Mouse (Mus musculus): ENCODE measurements at regions not wholly inside any gene's neighbourhood (a gene's known extent, or its start where the extent isn't known, plus 50 kb on each side); places are given as distances from the start of the nearest gene placed in this dataset.
A peak's percentile ranks its signal among the peaks of the same experiment; 100 is the strongest.
"Not testable (repeated sequence)": the region's sequence is repeated elsewhere in the genome, so short reads cannot be mapped to it uniquely, and the experiment has no call there.

- WGBS: 75% methylated on average over 8 of the region's 8 CpGs
- no peaks in the 10 kb centered on the region; the same call in 1 of the 2 replicates for H3K9me3 ChIP-seq (ENCODE audit: low read depth, low read length)
- no peak overlapping the region for H3K4me2 ChIP-seq
- H3K27me3 ChIP-seq (ENCODE audit: insufficient read depth, low read length): no peaks in the 10 kb centered on the region
- no peak for TF ChIP-seq CTCF (IDR thresholded peaks at IDR 0.05; ENCODE audit: low read depth)
- H3K4me1 ChIP-seq (ENCODE audit: insufficient read depth): no peaks in the 10 kb centered on the region
- DNase-seq (no peak), ATAC-seq (ENCODE audit: insufficient read depth) (no peak)
- H3K9ac ChIP-seq: no peak overlapping the region
- H3K27ac ChIP-seq (ENCODE audit: low read depth): no peak overlapping the region
- H3K4me3 ChIP-seq (ENCODE audit: low read depth, low read length): no peak overlapping the region
- H3K36me3 ChIP-seq (ENCODE audit: insufficient read depth): no peaks in the 10 kb centered on the region
Observed at GRCm38 (mm10) chr6:37748296-37748980, 122.2 kb upstream of the Trim24 start.

GRCm38 (mm10) chr6:37749016-37749415 lies 121.6 kb upstream of the Trim24 start:
- H3K4me3 ChIP-seq (ENCODE audit: low read depth, low read length): no peak overlapping the region
- DNase-seq (no peak), ATAC-seq (ENCODE audit: insufficient read depth) (no peak)
- H3K27ac ChIP-seq (ENCODE audit: low read depth): no peak overlapping the region
- TF ChIP-seq CTCF (IDR thresholded peaks at IDR 0.05; ENCODE audit: low read depth): no peak
- H3K27me3 ChIP-seq (ENCODE audit: insufficient read depth, low read length): no peaks in the 10 kb centered on the region
- H3K9me3 ChIP-seq (ENCODE audit: low read depth, low read length): no peaks in the 10 kb centered on the region; the same call in 1 of the 2 replicates
- H3K4me1 ChIP-seq (ENCODE audit: insufficient read depth): no peaks in the 10 kb centered on the region
- H3K36me3 ChIP-seq (ENCODE audit: insufficient read depth): no peaks in the 10 kb centered on the region
- no peak overlapping the region for H3K4me2 ChIP-seq
- no peak overlapping the region for H3K9ac ChIP-seq
- 85% methylated on average over 5 of the region's 5 CpGs for WGBS

GRCm38 (mm10) chr6:37750271-37750670 lies 120.3 kb upstream of the Trim24 start:
- no peak overlapping the region for H3K4me3 ChIP-seq (ENCODE audit: low read depth, low read length)
- H3K9me3 ChIP-seq (ENCODE audit: low read depth, low read length): no peaks in the 10 kb centered on the region; the same call in 1 of the 2 replicates
- no peak overlapping the region for H3K9ac ChIP-seq
- no peaks in the 10 kb centered on the region for H3K4me1 ChIP-seq (ENCODE audit: insufficient read depth)
- H3K27me3 ChIP-seq (ENCODE audit: insufficient read depth, low read length): no peaks in the 10 kb centered on the region
- H3K27ac ChIP-seq (ENCODE audit: low read depth): no peak overlapping the region
- no peaks in the 10 kb centered on the region for H3K36me3 ChIP-seq (ENCODE audit: insufficient read depth)
- H3K4me2 ChIP-seq: no peak overlapping the region
- WGBS: 88% methylated on average over 3 of the region's 3 CpGs
- no peak for ATAC-seq (ENCODE audit: insufficient read depth)
- no peak for TF ChIP-seq CTCF (IDR thresholded peaks at IDR 0.05; ENCODE audit: low read depth)
- DNase-seq: no peak

- Histone ChIP-seq H3K27me3 (ENCODE audit: insufficient read depth, low read length) (no peaks in the 10 kb centered on the region), H3K9ac (no peak overlapping the region), H3K4me2 (no peak overlapping the region), H3K9me3 (ENCODE audit: low read depth, low read length) (no peaks in the 10 kb centered on the region), H3K27ac (ENCODE audit: low read depth) (no peak overlapping the region), H3K4me1 (ENCODE audit: insufficient read depth) (no peaks in the 10 kb centered on the region), H3K36me3 (ENCODE audit: insufficient read depth) (no peaks in the 10 kb centered on the region), H3K4me3 (ENCODE audit: low read depth, low read length) (no peak overlapping the region)
- ATAC-seq (ENCODE audit: insufficient read depth): no peak
- no peak for TF ChIP-seq CTCF (IDR thresholded peaks at IDR 0.05; ENCODE audit: low read depth)
- no peak for DNase-seq
Observed at GRCm38 (mm10) chr6:37751701-37752100, 118.9 kb upstream of the Trim24 start.

- H3K9me3 ChIP-seq (ENCODE audit: low read depth, low read length); H3K27me3 ChIP-seq (ENCODE audit: insufficient read depth, low read length); H3K9ac ChIP-seq; H3K4me3 ChIP-seq (ENCODE audit: low read depth, low read length); H3K36me3 ChIP-seq (ENCODE audit: insufficient read depth); ATAC-seq (ENCODE audit: insufficient read depth); H3K4me1 ChIP-seq (ENCODE audit: insufficient read depth); DNase-seq; H3K27ac ChIP-seq (ENCODE audit: low read depth); H3K4me2 ChIP-seq: not testable (repeated sequence)
- WGBS: 91% methylated on average over 4 of the region's 5 CpGs
Observed at GRCm38 (mm10) chr6:37761003-37761402, 109.6 kb upstream of the Trim24 start.

GRCm38 (mm10) chr6:37763036-37763435 lies 107.6 kb upstream of the Trim24 start:
- 50% methylated on average over 2 of the region's 2 CpGs for WGBS

GRCm38 (mm10) chr6:37767690-37768089 lies 102.9 kb upstream of the Trim24 start:
- Histone ChIP-seq H3K9me3 (ENCODE audit: low read depth, low read length) (no peaks in the 10 kb centered on the region), H3K4me3 (ENCODE audit: low read depth, low read length) (no peak overlapping the region)
- TF ChIP-seq CTCF (IDR thresholded peaks at IDR 0.05; ENCODE audit: low read depth): no peak

More at GRCm38 (mm10) chr6:37763036-37763435, 107.6 kb upstream of the Trim24 start:
- Histone ChIP-seq H3K9ac (no peak overlapping the region), H3K4me2 (no peak overlapping the region), H3K27ac (ENCODE audit: low read depth) (no peak overlapping the region), H3K4me1 (ENCODE audit: insufficient read depth) (no peaks in the 10 kb centered on the region), H3K27me3 (ENCODE audit: insufficient read depth, low read length) (no peaks in the 10 kb centered on the region), H3K36me3 (ENCODE audit: insufficient read depth) (no peaks in the 10 kb centered on the region), H3K9me3 (ENCODE audit: low read depth, low read length) (no peaks in the 10 kb centered on the region; the same call in 1 of the 2 replicates), H3K4me3 (ENCODE audit: low read depth, low read length) (no peak overlapping the region)
- DNase-seq (peak; percentile 19), ATAC-seq (ENCODE audit: insufficient read depth) (no peak)
- no peak for TF ChIP-seq CTCF (IDR thresholded peaks at IDR 0.05; ENCODE audit: low read depth)

More at GRCm38 (mm10) chr6:37767690-37768089, 102.9 kb upstream of the Trim24 start:
- no peak overlapping the region for H3K4me2 ChIP-seq
- no peaks in the 10 kb centered on the region for H3K4me1 ChIP-seq (ENCODE audit: insufficient read depth)
- no peak overlapping the region for H3K9ac ChIP-seq
- H3K27me3 ChIP-seq (ENCODE audit: insufficient read depth, low read length): no peaks in the 10 kb centered on the region
- no peaks in the 10 kb centered on the region for H3K36me3 ChIP-seq (ENCODE audit: insufficient read depth)
- no peak for ATAC-seq (ENCODE audit: insufficient read depth)
- no peak overlapping the region for H3K27ac ChIP-seq (ENCODE audit: low read depth)
- no peak for DNase-seq

Measured in lung, embryonic 14.5 days (tissue).